Mouse (Mus musculus) hindbrain, embryonic 14.5 days (tissue): ENCODE data around the gene Prm2. TPM values are rescaled to one million over a fixed set of nuclear protein-coding genes. Genes with fewer than 3 reads are reported as not detected.

Source experiments
- ATAC-seq: fragments of 200-750 bp; cut with Nextera tagmentation; 2 replicates; pipeline ENCODE4 v1.8.0; 2017; ENCODE audit warnings: moderate number of reproducible peaks, mild to moderate bottlenecking, moderate TSS enrichment, moderate library complexity; ENCODE audit not compliant: low FRiP score
- DNase-seq: peaks from one replicate; pipeline ENCODE4 v3.0.0-alpha.2; 2015; ENCODE audit warnings: low spot score
- H3K27ac ChIP-seq: fragments of 300-500 bp; sonication (generic); 2 replicates; pipeline ENCODE4 v1.5.1; 2014; ENCODE audit warnings: mild to moderate bottlenecking, moderate library complexity
- H3K27me3 ChIP-seq: fragments of 300-500 bp; sonication (generic); 2 replicates; pipeline ENCODE4 v1.6.1; 2014; ENCODE audit warnings: mild to moderate bottlenecking, low read length, mixed read lengths; ENCODE audit not compliant: control insufficient read depth, insufficient read depth
- H3K36me3 ChIP-seq: fragments of 300-500 bp; sonication (generic); replicated peaks from 2 replicates; pipeline ENCODE4 v1.6.1; 2014; ENCODE audit not compliant: control insufficient read depth, insufficient read depth
- H3K4me1 ChIP-seq: fragments of 300-500 bp; sonication (generic); replicated peaks from 2 replicates; pipeline ENCODE4 v1.6.1; 2014; ENCODE audit warnings: antibody characterized with exemption, low read length, mixed read lengths; ENCODE audit not compliant: control insufficient read depth, insufficient read depth
- H3K4me2 ChIP-seq: fragments of 300-500 bp; sonication (generic); replicated peaks from 2 replicates; pipeline ENCODE4 v1.6.1; 2014; ENCODE audit warnings: mild to moderate bottlenecking, moderate library complexity
- H3K4me3 ChIP-seq: fragments of 300-500 bp; sonication (generic); replicated peaks from 2 replicates; pipeline ENCODE4 v1.5.1; 2014; ENCODE audit warnings: mild to moderate bottlenecking, low read length
- H3K9ac ChIP-seq: fragments of 300-500 bp; sonication (generic); 2 replicates; pipeline ENCODE4 v1.6.1; 2014
- H3K9me3 ChIP-seq: fragments of 300-500 bp; sonication (generic); 2 replicates; pipeline ENCODE4 v1.6.1; 2016; ENCODE audit warnings: low read length; ENCODE audit not compliant: control insufficient read depth
- WGBS: fragments of 180-500 bp; shearing (Covaris S2); extraction: QIAGEN DNeasy Blood & Tissue Kit; methylation state at CpG from one replicate; pipeline ENCODE4 v1.1.7; 2014; 5-methylcytosine and 5-hydroxymethylcytosine counted together
- polyA plus RNA-seq: library from polyadenylated mRNA; unstranded; fragments of >200 nt; fragmentation: Nextera tagmentation; extraction: Ambion mirVana; gene quantifications from 2 replicates; pipeline ENCODE4 v1.2.1, GENCODE M21; 2014

The Prm2 gene
- polyA plus RNA-seq, 1 experiment from 2014 or later, result not detected

GRCm38 (mm10) chr16:10783152-10783434 lies 12.8 kb downstream of the Prm2 start:
- Histone ChIP-seq H3K27ac (no peak overlapping the region), H3K36me3 (no peaks in the 10 kb centered on the region), H3K4me1 (peaks cover 28% of the 10 kb centered on the region), H3K9me3 (no peaks in the 10 kb centered on the region), H3K9ac (no peak overlapping the region), H3K27me3 (peaks cover 22% of the 10 kb centered on the region), H3K4me3 (no peak overlapping the region), H3K4me2 (peak overlapping the region; percentile 97)
- no peak for DNase-seq
- no peak for ATAC-seq
- 57% methylated on average over 1 of the region's 1 CpGs for WGBS

GRCm38 (mm10) chr16:10782377-10783151 lies 13.4 kb downstream of the Prm2 start:
- H3K4me3 ChIP-seq, result no peak overlapping the region
- H3K9ac ChIP-seq, result peak overlapping the region; percentile 16; the same call in 1 of the 2 replicates
- H3K4me2 ChIP-seq, result peak overlapping the region; percentile 97; the same call in 1 of the 2 replicates

GRCm38 (mm10) chr16:10781862-10782371 lies 14.0 kb downstream of the Prm2 start:
- ATAC-seq, result no peak
- H3K4me2 ChIP-seq, result no peak overlapping the region

More at GRCm38 (mm10) chr16:10782377-10783151, 13.4 kb downstream of the Prm2 start:
- peaks cover 22% of the 10 kb centered on the region for H3K27me3 ChIP-seq
- WGBS, result 40% methylated on average over 6 of the region's 6 CpGs
- ATAC-seq (no peak), DNase-seq (no peak)
- H3K36me3 ChIP-seq, result no peaks in the 10 kb centered on the region
- peaks cover 28% of the 10 kb centered on the region for H3K4me1 ChIP-seq
- no peak overlapping the region for H3K27ac ChIP-seq
- H3K9me3 ChIP-seq, result no peaks in the 10 kb centered on the region

GRCm38 (mm10) chr16:10780631-10781120 lies 15.3 kb downstream of the Prm2 start:
- WGBS, result 89% methylated on average over 5 of the region's 5 CpGs
- Histone ChIP-seq H3K9me3 (no peaks in the 10 kb centered on the region), H3K4me3 (no peak overlapping the region), H3K36me3 (no peaks in the 10 kb centered on the region), H3K4me2 (no peak overlapping the region), H3K27ac (no peak overlapping the region), H3K27me3 (peaks cover 22% of the 10 kb centered on the region), H3K9ac (no peak overlapping the region), H3K4me1 (peaks cover 23% of the 10 kb centered on the region; the same call in 1 of the 2 replicates)
- ATAC-seq (no peak), DNase-seq (no peak)

More at GRCm38 (mm10) chr16:10781862-10782371, 14.0 kb downstream of the Prm2 start:
- 43% methylated on average over 9 of the region's 9 CpGs for WGBS
- Histone ChIP-seq H3K27me3 (peaks cover 22% of the 10 kb centered on the region), H3K9me3 (no peaks in the 10 kb centered on the region), H3K9ac (0 out of 2 replicates have a peak overlapping the region, but pooled peaks have one; percentile 16), H3K4me1 (peaks cover 28% of the 10 kb centered on the region), H3K27ac (no peak overlapping the region), H3K36me3 (no peaks in the 10 kb centered on the region), H3K4me3 (no peak overlapping the region)
- no peak for DNase-seq

- Histone ChIP-seq H3K36me3 (no peaks in the 10 kb centered on the region), H3K4me2 (no peak overlapping the region), H3K27me3 (0 out of 2 replicates have a peak, but pooled peaks cover 2% of the 10 kb centered on the region), H3K27ac (no peak overlapping the region), H3K9ac (no peak overlapping the region), H3K9me3 (no peaks in the 10 kb centered on the region), H3K4me1 (0 out of 2 replicates have a peak, but pooled peaks cover 9% of the 10 kb centered on the region), H3K4me3 (no peak overlapping the region)
- WGBS, result 64% methylated on average over 5 of the region's 5 CpGs
- ATAC-seq (no peak), DNase-seq (no peak)
These were observed 18.3 kb downstream of the Prm2 start for GRCm38 (mm10) chr16:10777579-10778160.

- Histone ChIP-seq H3K36me3 (no peaks in the 10 kb centered on the region), H3K4me3 (no peak overlapping the region), H3K4me1 (no peaks in the 10 kb centered on the region), H3K27ac (no peak overlapping the region), H3K9ac (no peak overlapping the region), H3K27me3 (no peaks in the 10 kb centered on the region), H3K9me3 (no peaks in the 10 kb centered on the region), H3K4me2 (no peak overlapping the region)
- 77% methylated on average over 7 of the region's 7 CpGs for WGBS
- DNase-seq (no peak), ATAC-seq (no peak)
These were observed 19.6 kb downstream of the Prm2 start for GRCm38 (mm10) chr16:10776322-10776721.

- Histone ChIP-seq H3K27me3 (no peaks in the 10 kb centered on the region; the same call in 1 of the 2 replicates), H3K36me3 (no peaks in the 10 kb centered on the region), H3K9ac (no peak overlapping the region), H3K4me1 (no peaks in the 10 kb centered on the region), H3K4me2 (no peak overlapping the region), H3K27ac (no peak overlapping the region), H3K4me3 (no peak overlapping the region), H3K9me3 (no peaks in the 10 kb centered on the region)
- ATAC-seq, result no peak
- 71% methylated on average over 4 of the region's 4 CpGs for WGBS
- DNase-seq, result no peak
These were observed 21.2 kb downstream of the Prm2 start for GRCm38 (mm10) chr16:10774726-10775125.

- no peaks in the 10 kb centered on the region for H3K9me3 ChIP-seq
- no peak for ATAC-seq
- no peak overlapping the region for H3K4me2 ChIP-seq
- WGBS, result 81% methylated on average over 8 of the region's 8 CpGs
- H3K4me3 ChIP-seq, result no peak overlapping the region
- no peak overlapping the region for H3K27ac ChIP-seq
- H3K36me3 ChIP-seq, result no peaks in the 10 kb centered on the region
- H3K4me1 ChIP-seq, result no peaks in the 10 kb centered on the region
- H3K27me3 ChIP-seq, result no peaks in the 10 kb centered on the region; the same call in 1 of the 2 replicates
- DNase-seq, result no peak
- no peak overlapping the region for H3K9ac ChIP-seq
These were observed 22.4 kb downstream of the Prm2 start for GRCm38 (mm10) chr16:10773543-10773942.

- ATAC-seq (no peak), DNase-seq (no peak)
- H3K9me3 ChIP-seq, result no peaks in the 10 kb centered on the region
- no peak overlapping the region for H3K4me3 ChIP-seq
- no peak overlapping the region for H3K27ac ChIP-seq
- 60% methylated on average over 19 of the region's 19 CpGs for WGBS
- no peak overlapping the region for H3K9ac ChIP-seq
- no peaks in the 10 kb centered on the region for H3K4me1 ChIP-seq
- no peaks in the 10 kb centered on the region; the same call in 1 of the 2 replicates for H3K27me3 ChIP-seq
- no peak overlapping the region for H3K4me2 ChIP-seq
- H3K36me3 ChIP-seq, result no peaks in the 10 kb centered on the region
These were observed 24.0 kb downstream of the Prm2 start for GRCm38 (mm10) chr16:10771769-10772510.
